Mouse (Mus musculus): ENCODE data around the gene Tiprl. TPM values are rescaled to one million over a fixed set of nuclear protein-coding genes. Genes with fewer than 3 reads are reported as not detected.

Tiprl gene
- polyA plus RNA-seq, 1 experiment = 84.0 TPM

- H3K27me3 ChIP-seq (ENCODE audit: control insufficient read depth, insufficient read depth, low read length) = no peaks in the 10 kb centered on the region
- no peaks in the 10 kb centered on the region for H3K36me3 ChIP-seq (ENCODE audit: control insufficient read depth, insufficient read depth, low read length)
- TF ChIP-seq CTCF (IDR thresholded peaks at IDR 0.05; ENCODE audit: control insufficient read depth, insufficient read depth, insufficient replicate concordance, low read depth, low read length) (no peak), POLR2A (IDR thresholded peaks at IDR 0.05; ENCODE audit: control insufficient read depth, low read depth, low read length) (no peak)
These were observed 33.2 kb downstream of the Tiprl start for GRCm38 (mm10) chr1:165203488-165204035.

GRCm38 (mm10) chr1:165201445-165202012, 35.3 kb downstream of the Tiprl start:
- Histone ChIP-seq H3K4me3 (ENCODE audit: control insufficient read depth, low read depth, low read length) (no peak overlapping the region), H3K36me3 (ENCODE audit: control insufficient read depth, insufficient read depth, low read length) (no peaks in the 10 kb centered on the region), H3K27me3 (ENCODE audit: control insufficient read depth, insufficient read depth, low read length) (no peaks in the 10 kb centered on the region), H3K4me1 (ENCODE audit: control insufficient read depth, insufficient read depth, low read length) (no peaks in the 10 kb centered on the region), H3K27ac (ENCODE audit: control insufficient read depth, insufficient read depth, low read depth, low read length) (no peak overlapping the region)
- TF ChIP-seq CTCF (IDR thresholded peaks at IDR 0.05; ENCODE audit: control insufficient read depth, insufficient read depth, insufficient replicate concordance, low read depth, low read length) = no peak
- TF ChIP-seq POLR2A (IDR thresholded peaks at IDR 0.05; ENCODE audit: control insufficient read depth, low read depth, low read length) = no peak

More at GRCm38 (mm10) chr1:165203488-165204035, 33.2 kb downstream of the Tiprl start:
- Histone ChIP-seq H3K4me3 (ENCODE audit: control insufficient read depth, low read depth, low read length) (no peak overlapping the region), H3K4me1 (ENCODE audit: control insufficient read depth, insufficient read depth, low read length) (no peaks in the 10 kb centered on the region; the same call in 1 of the 2 replicates), H3K27ac (ENCODE audit: control insufficient read depth, insufficient read depth, low read depth, low read length) (no peak overlapping the region)

- H3K4me1 ChIP-seq (ENCODE audit: control insufficient read depth, insufficient read depth, low read length) = no peaks in the 10 kb centered on the region
- TF ChIP-seq CTCF (IDR thresholded peaks at IDR 0.05; ENCODE audit: control insufficient read depth, insufficient read depth, insufficient replicate concordance, low read depth, low read length) = no peak
- TF ChIP-seq POLR2A (IDR thresholded peaks at IDR 0.05; ENCODE audit: control insufficient read depth, low read depth, low read length) = no peak
- H3K4me3 ChIP-seq (ENCODE audit: control insufficient read depth, low read depth, low read length) = no peak overlapping the region
- H3K27me3 ChIP-seq (ENCODE audit: control insufficient read depth, insufficient read depth, low read length) = no peaks in the 10 kb centered on the region
- H3K36me3 ChIP-seq (ENCODE audit: control insufficient read depth, insufficient read depth, low read length) = no peaks in the 10 kb centered on the region
- H3K27ac ChIP-seq (ENCODE audit: control insufficient read depth, insufficient read depth, low read depth, low read length) = no peak overlapping the region
These were observed 36.0 kb downstream of the Tiprl start for GRCm38 (mm10) chr1:165200748-165201147.

- H3K4me3 ChIP-seq (ENCODE audit: control insufficient read depth, low read depth, low read length) = no peak overlapping the region
- no peak overlapping the region for H3K27ac ChIP-seq (ENCODE audit: control insufficient read depth, insufficient read depth, low read depth, low read length)
- no peak for TF ChIP-seq POLR2A (IDR thresholded peaks at IDR 0.05; ENCODE audit: control insufficient read depth, low read depth, low read length)
- no peak for TF ChIP-seq CTCF (IDR thresholded peaks at IDR 0.05; ENCODE audit: control insufficient read depth, insufficient read depth, insufficient replicate concordance, low read depth, low read length)
- H3K36me3 ChIP-seq (ENCODE audit: control insufficient read depth, insufficient read depth, low read length) = no peaks in the 10 kb centered on the region
- H3K4me1 ChIP-seq (ENCODE audit: control insufficient read depth, insufficient read depth, low read length) = peaks cover 2% of the 10 kb centered on the region; the same call in 1 of the 2 replicates
- H3K27me3 ChIP-seq (ENCODE audit: control insufficient read depth, insufficient read depth, low read length) = no peaks in the 10 kb centered on the region
These were observed 37.2 kb downstream of the Tiprl start for GRCm38 (mm10) chr1:165199639-165200038.

GRCm38 (mm10) chr1:165198951-165199350, 37.8 kb downstream of the Tiprl start:
- no peaks in the 10 kb centered on the region for H3K27me3 ChIP-seq (ENCODE audit: control insufficient read depth, insufficient read depth, low read length)
- H3K4me1 ChIP-seq (ENCODE audit: control insufficient read depth, insufficient read depth, low read length) = peaks cover 4% of the 10 kb centered on the region
- H3K4me3 ChIP-seq (ENCODE audit: control insufficient read depth, low read depth, low read length) = no peak overlapping the region
- no peaks in the 10 kb centered on the region for H3K36me3 ChIP-seq (ENCODE audit: control insufficient read depth, insufficient read depth, low read length)
- no peak for TF ChIP-seq CTCF (IDR thresholded peaks at IDR 0.05; ENCODE audit: control insufficient read depth, insufficient read depth, insufficient replicate concordance, low read depth, low read length)
- TF ChIP-seq POLR2A (IDR thresholded peaks at IDR 0.05; ENCODE audit: control insufficient read depth, low read depth, low read length) = no peak
- H3K27ac ChIP-seq (ENCODE audit: control insufficient read depth, insufficient read depth, low read depth, low read length) = no peak overlapping the region

- Histone ChIP-seq H3K27me3 (ENCODE audit: control insufficient read depth, insufficient read depth, low read length) (no peaks in the 10 kb centered on the region), H3K4me1 (ENCODE audit: control insufficient read depth, insufficient read depth, low read length) (peaks cover 7% of the 10 kb centered on the region), H3K36me3 (ENCODE audit: control insufficient read depth, insufficient read depth, low read length) (no peaks in the 10 kb centered on the region), H3K4me3 (ENCODE audit: control insufficient read depth, low read depth, low read length) (no peak overlapping the region), H3K27ac (ENCODE audit: control insufficient read depth, insufficient read depth, low read depth, low read length) (no peak overlapping the region)
- TF ChIP-seq POLR2A (IDR thresholded peaks at IDR 0.05; ENCODE audit: control insufficient read depth, low read depth, low read length) (no peak), CTCF (IDR thresholded peaks at IDR 0.05; ENCODE audit: control insufficient read depth, insufficient read depth, insufficient replicate concordance, low read depth, low read length) (no peak)
These were observed 38.9 kb downstream of the Tiprl start for GRCm38 (mm10) chr1:165197875-165198274.

GRCm38 (mm10) chr1:165195396-165195960, 41.3 kb downstream of the Tiprl start:
- Histone ChIP-seq H3K27me3 (ENCODE audit: control insufficient read depth, insufficient read depth, low read length) (no peaks in the 10 kb centered on the region), H3K36me3 (ENCODE audit: control insufficient read depth, insufficient read depth, low read length) (no peaks in the 10 kb centered on the region), H3K27ac (ENCODE audit: control insufficient read depth, insufficient read depth, low read depth, low read length) (no peak overlapping the region), H3K4me3 (ENCODE audit: control insufficient read depth, low read depth, low read length) (no peak overlapping the region), H3K4me1 (ENCODE audit: control insufficient read depth, insufficient read depth, low read length) (peaks cover 7% of the 10 kb centered on the region)
- TF ChIP-seq CTCF (IDR thresholded peaks at IDR 0.05; ENCODE audit: control insufficient read depth, insufficient read depth, insufficient replicate concordance, low read depth, low read length) (no peak), POLR2A (IDR thresholded peaks at IDR 0.05; ENCODE audit: control insufficient read depth, low read depth, low read length) (no peak)
